Mouse (Mus musculus) ES-E14 (cell line): ENCODE measurements around the gene Plch1. TPM values are rescaled to one million over a fixed set of nuclear protein-coding genes. Genes with fewer than 3 reads are reported as not detected.

ENCODE experiments used
- DNase-seq: peaks from one replicate; pipeline ENCODE4 v3.0.0-alpha.2; 2013; ENCODE audit warnings: low read depth, low spot score
- H3K27ac ChIP-seq: 2 replicates; pipeline ENCODE4 v1.5.1; 2012; ENCODE audit warnings: low read depth, mild to moderate bottlenecking, low read length, moderate library complexity, mixed read lengths; ENCODE audit not compliant: poor library complexity, insufficient read depth, severe bottlenecking
- H3K36me3 ChIP-seq: 2 replicates; pipeline ENCODE4 v1.6.1; 2012; ENCODE audit warnings: mild to moderate bottlenecking, low read length, moderate library complexity, mixed read lengths; ENCODE audit not compliant: control insufficient read depth, poor library complexity, insufficient read depth, severe bottlenecking
- H3K4me1 ChIP-seq, 2 experiments: fragments of 150-350 bp in 1 of 2; sonication (generic) in 1 of 2; 2 replicates each; pipeline ENCODE4 v1.6.1; 2012; ENCODE audit warnings: low read length in 2 of 2, mild to moderate bottlenecking in 1 of 2, mixed read lengths in 1 of 2; ENCODE audit not compliant: control insufficient read depth in 2 of 2, insufficient read depth in 2 of 2, poor library complexity in 1 of 2
- H3K4me3 ChIP-seq, 2 experiments: fragments of 150-350 bp in 1 of 2; sonication (generic) in 1 of 2; 2 replicates each; pipeline ENCODE4 v1.5.1; 2012; ENCODE audit warnings: low read length in 2 of 2, low read depth in 1 of 2, mild to moderate bottlenecking in 1 of 2, mixed read lengths in 1 of 2; ENCODE audit not compliant: insufficient read depth in 1 of 2, poor library complexity in 1 of 2, severe bottlenecking in 1 of 2
- H3K9ac ChIP-seq: 2 replicates; pipeline ENCODE4 v1.6.1; 2012; ENCODE audit warnings: low read depth, mild to moderate bottlenecking, low read length, mixed read lengths; ENCODE audit not compliant: poor library complexity, insufficient read depth, severe bottlenecking
- H3K9me3 ChIP-seq: fragments of 150-350 bp; sonication (generic); 2 replicates; pipeline ENCODE4 v1.6.1; 2012; ENCODE audit warnings: low read depth, mild to moderate bottlenecking, low read length; ENCODE audit not compliant: control insufficient read depth, insufficient read depth
- CHD2 ChIP-seq: IDR thresholded peaks from 2 replicates; pipeline ENCODE4 v1.6.1; 2014; ENCODE audit warnings: mild to moderate bottlenecking, low read depth, low read length, inconsistent platforms
- HCFC1 ChIP-seq: IDR thresholded peaks from 2 replicates; pipeline ENCODE4 v1.6.1; 2012; ENCODE audit warnings: low read length, inconsistent platforms, borderline replicate concordance; ENCODE audit not compliant: insufficient read depth
- MAFK ChIP-seq: IDR thresholded peaks from 2 replicates; pipeline ENCODE4 v1.6.1; 2014; ENCODE audit warnings: mild to moderate bottlenecking, low read depth, low read length, inconsistent platforms; ENCODE audit not compliant: insufficient read depth
- ZC3H11A ChIP-seq: IDR thresholded peaks from 2 replicates; pipeline ENCODE4 v1.6.1; 2012; ENCODE audit warnings: low read depth, mild to moderate bottlenecking, inconsistent platforms, low read length, borderline replicate concordance
- ZNF384 ChIP-seq: IDR thresholded peaks from 2 replicates; pipeline ENCODE4 v1.6.1; 2012; ENCODE audit warnings: low read depth, low read length, inconsistent platforms
- in situ Hi-C, 2 experiments: fragments of 600-800 bp; cut with MboI; formaldehyde crosslinking; loops; one replicate each; pipeline ENCODE4 v1.15.1; 2025; ENCODE audit warnings: low sequenced_read_pairs in 2 of 2, inconsistent platforms in 1 of 2; ENCODE audit not compliant: unreplicated experiment in 2 of 2
- total RNA-seq: library from RNA; depleted of rRNA; stranded (reverse); fragments of 300-350 nt; gene quantifications from 2 replicates; pipeline ENCODE4 v1.2.3, GENCODE M21; 2012

Plch1 gene
- total RNA-seq, 1 experiment, result 3.9 TPM

DNA sequence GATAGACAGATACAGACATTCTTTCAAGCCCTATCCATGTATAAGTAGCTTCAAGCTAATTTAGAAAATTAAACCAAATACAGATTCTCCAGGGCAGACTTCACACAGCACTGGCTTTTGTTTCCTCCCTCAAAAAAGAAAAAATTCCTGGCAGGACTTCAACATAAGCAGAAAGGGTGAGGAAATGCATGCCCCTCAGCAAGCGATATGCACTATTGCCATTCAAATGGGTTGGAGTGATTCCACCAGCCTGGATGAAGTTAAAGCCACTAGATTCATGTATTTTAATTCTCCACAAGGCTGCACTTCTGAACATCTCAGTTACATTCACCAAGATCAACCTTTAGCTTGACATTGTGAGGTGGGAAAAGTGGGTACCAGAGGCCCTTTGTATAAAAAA, 138.5 kb downstream of the Plch1 start:
- DNase-seq, result no peak
- Histone ChIP-seq H3K4me1 (no peaks in the 10 kb centered on the region), H3K4me3 (no peak overlapping the region), H3K9ac (no peak overlapping the region), H3K27ac (no peak overlapping the region), H3K36me3 (no peaks in the 10 kb centered on the region), H3K9me3 (no peaks in the 10 kb centered on the region)
- TF ChIP-seq HCFC1, result no peak
- no peak for TF ChIP-seq CHD2
- no peak for TF ChIP-seq MAFK
- TF ChIP-seq ZNF384, result no peak
- no peak for TF ChIP-seq ZC3H11A
- in situ Hi-C loops, result no loop called here

DNA sequence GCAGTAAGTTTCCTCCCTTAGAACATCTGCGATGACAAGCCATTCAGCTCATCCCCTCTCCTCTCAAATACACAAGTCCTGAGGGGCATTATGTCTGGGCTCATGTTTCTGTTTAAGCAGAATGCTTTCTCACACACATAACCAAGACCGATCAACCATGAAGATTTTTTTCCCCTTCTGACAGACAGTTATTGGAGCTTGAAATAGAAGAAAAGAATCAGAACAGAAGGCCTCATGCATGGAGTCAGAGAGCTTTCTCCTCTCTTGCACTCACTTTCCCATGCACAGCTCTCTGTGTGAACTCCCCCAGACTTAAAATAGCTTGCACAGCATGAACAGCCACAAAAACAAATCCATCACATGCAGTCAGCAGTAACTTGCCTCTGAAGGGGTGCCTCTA, 159.2 kb downstream of the Plch1 start:
- no peak for DNase-seq
- TF ChIP-seq ZNF384 (no peak), HCFC1 (no peak), MAFK (no peak), CHD2 (no peak), ZC3H11A (no peak)
- Histone ChIP-seq H3K27ac (no peak overlapping the region), H3K36me3 (no peaks in the 10 kb centered on the region), H3K9me3 (no peaks in the 10 kb centered on the region), H3K9ac (no peak overlapping the region), H3K4me3 (no peak overlapping the region), H3K4me1 (no peaks in the 10 kb centered on the region)
- in situ Hi-C loops, result no loop called here

DNA sequence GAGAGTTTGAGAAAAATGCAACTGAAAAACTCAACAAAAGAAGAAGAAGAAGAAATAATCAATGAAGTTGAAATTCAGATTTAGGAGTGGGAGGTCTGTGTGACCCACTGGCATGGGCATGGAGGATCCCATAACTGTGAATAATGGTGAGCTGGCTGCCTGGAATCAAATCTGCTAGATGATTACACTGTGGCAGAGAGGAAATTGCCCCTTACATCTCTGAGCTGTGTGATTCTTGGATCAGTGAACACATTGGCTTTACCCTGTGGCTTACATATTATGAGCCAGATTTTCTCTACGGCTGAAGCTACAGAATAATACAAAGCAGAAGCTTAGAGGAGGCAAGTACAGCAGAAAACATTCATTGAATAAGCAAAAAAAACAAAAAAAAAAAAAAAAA, 170.9 kb downstream of the Plch1 start:
- TF ChIP-seq ZC3H11A (no peak), MAFK (no peak), HCFC1 (no peak), ZNF384 (no peak), CHD2 (no peak)
- no peaks in the 10 kb centered on the region for H3K4me1 ChIP-seq
- H3K9me3 ChIP-seq, result no peaks in the 10 kb centered on the region
- no peaks in the 10 kb centered on the region for H3K36me3 ChIP-seq
- H3K4me3 ChIP-seq, result no peak overlapping the region
- no peak overlapping the region for H3K9ac ChIP-seq
- H3K27ac ChIP-seq, result no peak overlapping the region
- in situ Hi-C loops, result no loop called here
- no peak for DNase-seq

DNA sequence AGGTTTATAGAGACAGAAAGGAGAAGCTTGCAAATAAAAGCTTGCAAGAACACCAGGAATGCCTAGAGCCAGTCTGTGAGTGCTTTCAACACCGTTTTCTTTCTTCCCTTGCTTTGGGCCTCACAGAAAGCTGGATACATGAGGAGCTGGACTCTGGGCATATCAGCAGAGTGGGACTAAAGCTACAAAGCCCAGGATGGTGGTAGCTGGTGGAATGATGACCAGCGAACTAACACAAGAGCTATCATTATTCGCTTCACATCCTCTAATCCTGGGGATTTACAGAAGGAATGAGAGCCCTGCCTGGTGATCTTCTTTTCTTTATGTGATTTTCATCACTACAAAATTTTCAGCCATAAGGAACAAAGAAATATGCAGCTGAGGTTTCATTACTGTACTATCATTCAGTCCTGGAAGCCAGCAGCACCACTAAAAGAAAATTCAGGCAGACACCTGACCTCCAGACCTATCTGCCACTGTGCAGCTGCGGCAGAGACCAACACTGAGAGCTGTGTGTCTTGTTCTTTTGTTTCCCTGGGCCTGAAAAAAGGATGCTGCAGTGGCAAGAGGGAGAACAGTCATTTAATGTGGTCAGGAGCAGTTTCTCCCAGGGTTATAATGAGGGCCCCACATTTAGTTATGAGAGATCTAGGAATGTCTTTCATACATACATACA, 172.5 kb downstream of the Plch1 start:
- Histone ChIP-seq H3K9ac (no peak overlapping the region), H3K4me3 (no peak overlapping the region), H3K36me3 (no peaks in the 10 kb centered on the region), H3K27ac (no peak overlapping the region), H3K4me1 (no peaks in the 10 kb centered on the region), H3K9me3 (no peaks in the 10 kb centered on the region)
- in situ Hi-C loops, result no loop called here
- TF ChIP-seq MAFK, result no peak
- no peak for TF ChIP-seq HCFC1
- TF ChIP-seq ZC3H11A, result no peak
- TF ChIP-seq ZNF384, result no peak
- no peak for TF ChIP-seq CHD2
- DNase-seq, result no peak

DNA sequence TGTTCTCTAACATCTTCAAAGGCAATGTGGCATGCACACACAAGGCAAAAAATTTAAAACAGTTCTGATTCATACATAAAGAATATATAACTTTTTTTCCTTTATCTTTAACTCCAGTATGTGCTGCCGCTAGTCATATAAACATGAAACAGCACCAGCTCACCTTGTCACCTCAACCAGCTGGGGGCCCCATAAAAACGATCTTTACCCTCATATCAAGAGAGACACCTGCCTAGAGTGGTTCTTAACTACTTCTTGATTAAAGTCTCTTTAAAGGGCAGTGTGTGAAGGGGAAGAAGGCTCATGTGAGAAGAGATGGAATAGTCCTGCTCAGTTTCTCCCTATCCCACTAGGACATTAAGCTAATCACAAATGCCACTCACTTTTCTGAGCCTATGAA, 205.6 kb downstream of the Plch1 start:
- Histone ChIP-seq H3K27ac (no peak overlapping the region), H3K36me3 (peaks cover 2% of the 10 kb centered on the region; the same call in 1 of the 2 replicates), H3K4me3 (no peak overlapping the region), H3K4me1 (no peaks in the 10 kb centered on the region), H3K9me3 (no peaks in the 10 kb centered on the region), H3K9ac (no peak overlapping the region)
- TF ChIP-seq MAFK (no peak), ZNF384 (no peak), HCFC1 (no peak), CHD2 (no peak), ZC3H11A (no peak)
- no peak for DNase-seq
- in situ Hi-C loops, result no loop called here
